Mouse (Mus musculus) cerebellum, adult (tissue): ENCODE data around the gene Gzmm.

ENCODE experiments used
- ATAC-seq: cut with Nextera tagmentation; 2 replicates; pipeline ENCODE4 v1.9.2; 2017; ENCODE audit warnings: mild to moderate bottlenecking, moderate library complexity, mixed read lengths; ENCODE audit not compliant: insufficient number of reproducible peaks, low FRiP score, low TSS enrichment

The Gzmm gene

DNA sequence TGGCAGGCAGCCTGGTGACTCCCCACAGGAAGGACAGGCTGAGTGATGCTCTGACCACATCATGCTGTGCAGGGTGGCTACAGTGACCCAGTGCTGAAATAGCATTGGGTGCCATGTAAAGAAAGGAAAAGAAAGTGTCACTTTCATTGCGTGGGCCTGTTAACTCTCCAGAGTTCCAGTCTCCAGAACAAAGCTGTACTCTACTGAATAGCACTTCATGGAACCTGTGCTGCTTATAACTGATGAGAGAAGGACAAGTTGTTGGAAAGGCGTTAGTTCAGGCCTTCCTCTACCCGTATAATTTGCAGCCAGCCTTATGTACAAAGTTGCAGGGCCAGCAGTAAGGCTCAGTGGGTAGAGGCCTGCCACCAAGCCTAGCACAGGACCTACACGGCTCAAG, at the start of gene Gzmm:
Gene Gzmm, plus strand, starts transcription at position 301 of the 400 bp plus-strand sequence.
- ATAC-seq: no peak

DNA sequence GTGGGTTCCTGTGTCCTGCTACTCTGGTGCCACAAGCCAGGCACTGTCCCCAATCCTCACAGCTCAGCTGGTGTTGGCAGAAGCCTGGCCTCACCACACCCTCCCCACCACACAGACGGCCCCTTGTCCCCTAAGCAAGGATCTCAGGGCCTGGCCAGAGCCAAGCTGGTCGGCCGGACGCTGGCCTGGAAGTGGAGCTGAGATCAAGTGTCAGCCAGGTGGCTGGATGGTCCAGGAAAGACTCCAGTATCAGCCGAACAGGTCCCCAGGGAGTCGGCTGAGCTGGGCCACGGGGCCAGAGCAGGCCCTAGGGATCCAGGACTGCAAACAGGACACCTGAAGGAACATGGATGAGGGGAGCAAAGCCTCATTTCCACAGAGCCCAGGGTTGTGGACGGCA, 43.1 kb upstream of the Gzmm start, which contains the start of gene Odf3l2:
Gene Odf3l2, minus strand, starts transcription at position 28 of the 400 bp plus-strand sequence.
- no peak for ATAC-seq

DNA sequence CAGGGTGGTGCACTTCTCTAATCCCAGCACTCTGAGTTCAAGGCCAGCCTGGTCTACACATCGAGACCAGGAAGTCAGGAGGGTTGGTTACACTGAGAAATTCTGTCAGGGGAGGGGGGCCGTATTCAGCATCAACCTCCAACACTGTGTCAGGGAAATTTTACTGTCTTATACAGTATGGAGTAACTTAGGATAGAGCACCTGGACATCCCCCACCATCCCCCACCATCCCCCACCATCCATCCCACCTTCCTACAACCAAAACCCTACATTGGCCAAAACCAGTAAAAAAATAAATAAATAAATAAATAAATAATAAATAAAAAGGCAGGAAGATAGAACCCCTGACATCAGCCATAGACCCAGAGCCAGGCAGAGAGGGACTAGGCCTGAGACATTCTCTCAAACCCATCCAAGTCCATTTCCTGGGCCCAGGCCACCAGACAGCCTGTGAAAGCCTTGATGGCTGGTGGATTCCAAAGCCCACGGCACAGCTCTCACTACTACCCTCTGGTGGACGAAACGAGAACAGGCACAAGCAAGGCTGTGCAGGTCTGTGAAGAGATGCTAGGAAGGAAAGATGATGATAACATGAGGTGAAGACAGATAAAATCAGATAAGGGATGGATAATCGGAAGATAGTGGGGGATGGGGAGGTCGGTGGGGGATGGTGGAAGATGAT, 39.6 kb upstream of the Gzmm start:
- peak; percentile 75 for ATAC-seq

GRCm38 (mm10) chr10:79652789-79653188, 36.0 kb upstream of the Gzmm start:
- ATAC-seq: no peak

- ATAC-seq: no peak
These were observed 33.8 kb upstream of the Gzmm start for GRCm38 (mm10) chr10:79654946-79655395.

- no peak for ATAC-seq
These were observed 30.0 kb upstream of the Gzmm start for GRCm38 (mm10) chr10:79658829-79659228.

GRCm38 (mm10) chr10:79660298-79660697, 28.5 kb upstream of the Gzmm start:
- ATAC-seq: no peak

DNA sequence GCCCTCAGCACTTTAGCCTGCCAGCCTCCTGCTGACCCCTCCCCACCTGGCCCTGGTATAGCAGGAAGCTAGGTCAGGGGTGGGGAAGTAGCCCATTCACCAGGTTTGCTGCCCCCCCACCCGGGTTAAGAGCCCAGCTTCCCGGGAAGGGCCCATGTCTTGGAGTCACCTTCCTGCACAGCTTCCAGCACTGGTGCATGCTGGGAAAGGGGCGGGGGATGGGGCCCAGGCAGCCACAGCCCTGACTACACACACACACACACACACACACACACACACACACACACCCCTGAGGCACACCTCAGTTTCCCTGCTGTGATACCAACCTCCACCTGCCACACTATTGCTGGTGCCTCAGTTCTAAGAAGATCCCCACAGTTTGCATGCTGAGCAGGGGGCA, 27.0 kb upstream of the Gzmm start:
- no peak for ATAC-seq

- peak; percentile 22; the same call in 1 of the 2 replicates for ATAC-seq
These were observed 24.6 kb upstream of the Gzmm start, which contains the start of gene Madcam1 for GRCm38 (mm10) chr10:79664131-79664665. Gene Madcam1 (plus strand): TSS chr10:79664559.

- ATAC-seq: no peak
These were observed 23.8 kb upstream of the Gzmm start for GRCm38 (mm10) chr10:79665051-79665450.

DNA sequence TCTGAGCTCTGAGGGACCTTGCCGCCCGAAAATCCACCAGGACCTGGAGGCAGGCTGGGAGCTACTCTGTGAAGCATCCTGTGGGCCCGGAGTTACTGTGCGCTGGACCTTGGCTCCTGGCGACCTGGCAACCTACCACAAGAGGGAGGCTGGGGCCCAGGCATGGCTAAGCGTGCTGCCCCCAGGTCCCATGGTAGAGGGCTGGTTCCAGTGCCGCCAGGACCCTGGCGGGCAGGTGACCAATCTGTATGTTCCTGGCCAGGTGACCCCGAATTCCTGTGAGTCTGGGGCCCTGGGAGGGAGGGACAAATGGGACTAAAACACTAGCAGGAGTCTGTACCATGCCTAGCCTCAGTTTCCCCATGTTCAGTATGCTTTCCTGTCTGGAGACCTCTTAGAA, 22.3 kb upstream of the Gzmm start:
- no peak for ATAC-seq

- ATAC-seq: no peak
These were observed 20.7 kb upstream of the Gzmm start for GRCm38 (mm10) chr10:79668076-79668475.

- ATAC-seq: peak; percentile 73
These were observed 19.8 kb upstream of the Gzmm start, which contains the start of gene Tpgs1 for GRCm38 (mm10) chr10:79668771-79669575. Gene Tpgs1 (plus strand): TSS chr10:79669369.

- peak; percentile 36; the same call in 1 of the 2 replicates for ATAC-seq
These were observed 19.2 kb upstream of the Gzmm start for GRCm38 (mm10) chr10:79669576-79670057.

DNA sequence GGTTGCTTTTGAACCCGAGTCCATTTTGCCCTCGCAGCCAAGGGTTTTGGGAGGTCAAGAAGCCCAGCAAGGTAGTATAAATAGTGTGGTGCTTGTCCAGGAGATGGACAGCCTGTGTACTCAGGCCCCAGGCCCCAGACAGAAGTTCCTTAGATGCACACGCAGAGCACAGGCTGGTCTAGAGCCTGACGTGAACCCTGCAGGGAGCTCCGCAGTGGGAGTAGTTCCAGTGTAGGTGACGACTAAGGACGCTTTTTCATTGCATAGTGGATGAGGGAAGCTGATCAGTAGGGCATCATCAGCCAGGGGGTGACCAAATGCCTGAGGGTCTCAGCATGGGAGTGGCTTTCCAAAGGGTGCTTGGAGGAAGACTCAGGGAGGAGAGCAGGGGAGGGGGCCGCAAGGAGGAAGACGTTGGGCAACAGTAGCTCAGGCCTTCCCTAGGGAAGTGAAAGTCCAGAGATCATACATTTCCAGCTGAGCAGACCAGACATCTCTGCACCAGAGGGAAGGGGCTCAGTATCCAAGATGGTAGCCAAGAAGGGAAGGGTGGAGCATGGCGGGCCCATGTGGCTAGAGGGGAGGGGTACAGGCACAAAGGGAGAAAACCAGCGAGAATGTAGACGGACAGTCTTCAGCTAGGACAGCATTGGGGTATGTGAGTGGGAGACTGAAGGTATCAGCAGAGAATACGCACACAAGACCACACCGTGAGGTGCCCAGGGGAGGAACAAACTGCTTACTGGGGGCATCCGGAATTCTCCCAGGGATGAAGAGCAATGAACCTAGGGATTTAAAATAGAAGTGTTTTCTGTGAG, 18.5 kb upstream of the Gzmm start:
- 0 out of 2 replicates have a peak, but pooled peaks have one; percentile 8 for ATAC-seq

- no peak for ATAC-seq
These were observed 17.3 kb upstream of the Gzmm start for GRCm38 (mm10) chr10:79671396-79672087.

DNA sequence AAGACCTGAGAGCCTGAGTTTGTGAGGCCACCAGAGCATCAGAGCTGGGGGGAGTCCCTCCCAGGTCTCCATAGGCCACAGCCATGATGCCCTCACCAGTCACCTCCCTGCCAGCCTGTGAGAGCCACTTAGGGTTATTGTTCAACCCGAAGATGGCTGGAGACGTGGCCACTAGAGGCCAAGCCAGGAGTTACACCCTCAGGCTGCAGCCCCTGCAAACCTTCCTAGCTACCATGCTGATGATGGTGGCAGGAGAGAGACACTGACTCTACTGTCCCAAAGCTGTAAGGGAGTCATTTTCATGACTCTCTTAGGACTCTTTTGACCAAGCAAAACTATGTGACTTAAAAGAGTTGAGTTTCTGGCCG, 16.7 kb upstream of the Gzmm start:
- ATAC-seq: no peak

DNA sequence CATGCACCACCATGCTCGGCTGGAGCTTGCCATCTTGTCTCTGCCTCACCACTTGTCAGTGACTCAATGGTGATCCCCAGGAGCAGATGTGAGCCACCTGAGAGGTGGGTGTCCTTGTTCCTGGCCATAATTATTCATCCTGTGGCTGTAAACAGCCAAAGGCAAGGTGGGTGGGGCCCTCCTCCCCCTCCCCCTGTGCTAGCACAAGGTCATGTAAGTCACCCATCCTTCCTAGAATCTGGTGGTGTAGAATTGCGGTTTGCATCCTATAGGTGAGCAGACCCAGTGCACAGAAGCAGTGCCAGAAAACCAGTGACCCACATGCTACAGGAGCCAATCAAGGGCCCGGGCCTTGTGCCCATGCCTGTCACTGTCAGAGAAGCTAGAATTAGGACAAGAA, 15.8 kb upstream of the Gzmm start:
- ATAC-seq: no peak

DNA sequence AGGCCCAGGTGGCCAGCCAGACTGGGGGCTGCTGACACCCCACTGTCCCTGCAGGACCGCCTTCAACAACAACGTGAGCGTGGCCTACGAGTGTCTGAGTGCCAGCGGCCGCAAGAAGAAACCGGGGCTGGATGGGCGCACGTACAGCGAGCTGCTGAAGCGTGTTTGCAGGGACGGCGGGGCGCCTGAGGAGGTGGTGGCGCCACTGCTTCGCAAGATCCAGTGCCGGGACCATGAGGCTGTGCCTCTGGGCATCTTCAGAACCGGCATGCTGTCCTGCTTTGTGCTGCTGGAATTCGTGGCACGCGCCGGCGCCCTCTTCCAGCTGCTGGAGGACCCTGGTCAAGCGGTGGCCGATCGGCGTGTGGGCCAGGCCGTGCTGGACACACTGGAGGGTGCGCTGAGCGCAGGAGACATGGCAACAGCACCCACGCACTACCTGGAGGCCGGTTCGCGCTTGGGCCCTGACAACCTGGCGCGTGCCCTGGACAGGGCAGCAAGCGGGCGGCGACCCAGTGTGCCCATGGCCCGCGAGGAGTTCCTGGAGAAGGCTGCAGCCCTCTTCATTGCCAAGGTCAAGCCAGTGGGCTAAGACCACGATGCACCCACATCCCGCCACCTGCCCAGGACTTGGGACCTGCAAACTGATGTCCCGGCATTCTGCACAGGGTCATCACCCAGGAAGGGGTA, 13.3 kb upstream of the Gzmm start:
- ATAC-seq: no peak
